Mouse (Mus musculus): ENCODE measurements around the gene Cldn10. TPM values are rescaled to one million over a fixed set of nuclear protein-coding genes. Genes with fewer than 3 reads are reported as not detected.
A peak's percentile ranks its signal among the peaks of the same experiment; 100 is the strongest.

The Cldn10 gene
- polyA plus RNA-seq, 1 experiment from 2014 or later, result 2.6 TPM

- Histone ChIP-seq H3K4me2 (no peak overlapping the region), H3K27me3 (no peaks in the 10 kb centered on the region)
- 73% methylated on average over 6 of the region's 6 CpGs for WGBS
Observed at GRCm38 (mm10) chr14:118867366-118867765, 79.7 kb downstream of the Cldn10 start.

GRCm38 (mm10) chr14:118868102-118868724 is 80.5 kb downstream of the Cldn10 start:
- 83% methylated on average over 13 of the region's 13 CpGs for WGBS
- Histone ChIP-seq H3K9me3 (replicated peaks) (no peaks in the 10 kb centered on the region), H3K4me3 (no peak overlapping the region), H3K4me2 (no peak overlapping the region), H3K4me1 (replicated peaks) (no peaks in the 10 kb centered on the region), H3K36me3 (no peaks in the 10 kb centered on the region), H3K27me3 (no peaks in the 10 kb centered on the region), H3K9ac (no peak overlapping the region), H3K27ac (no peak overlapping the region)
- no peak for ATAC-seq (replicated peaks; ENCODE audit: insufficient number of reproducible peaks, insufficient read depth, low FRiP score, low read depth)

More at GRCm38 (mm10) chr14:118867366-118867765, 79.7 kb downstream of the Cldn10 start:
- H3K36me3 ChIP-seq, result no peaks in the 10 kb centered on the region
- no peak overlapping the region for H3K4me3 ChIP-seq
- no peaks in the 10 kb centered on the region for H3K9me3 ChIP-seq (replicated peaks)
- no peak overlapping the region for H3K27ac ChIP-seq
- no peaks in the 10 kb centered on the region for H3K4me1 ChIP-seq (replicated peaks)
- H3K9ac ChIP-seq, result no peak overlapping the region
- ATAC-seq (replicated peaks; ENCODE audit: insufficient number of reproducible peaks, insufficient read depth, low FRiP score, low read depth), result no peak

- H3K4me3 ChIP-seq, result no peak overlapping the region
- no peaks in the 10 kb centered on the region for H3K27me3 ChIP-seq
- H3K27ac ChIP-seq, result no peak overlapping the region
- H3K4me2 ChIP-seq, result no peak overlapping the region
- ATAC-seq (replicated peaks; ENCODE audit: insufficient number of reproducible peaks, insufficient read depth, low FRiP score, low read depth), result peak; percentile 58; the same call in 1 of the 2 replicates
- no peaks in the 10 kb centered on the region for H3K36me3 ChIP-seq
- H3K9me3 ChIP-seq (replicated peaks), result no peaks in the 10 kb centered on the region
- no peaks in the 10 kb centered on the region for H3K4me1 ChIP-seq (replicated peaks)
- H3K9ac ChIP-seq, result no peak overlapping the region
- WGBS, result 56% methylated on average over 6 of the region's 6 CpGs
Observed at GRCm38 (mm10) chr14:118869712-118870111, 82.0 kb downstream of the Cldn10 start.

- Histone ChIP-seq H3K36me3 (peaks cover 4% of the 10 kb centered on the region; the same call in 1 of the 2 replicates), H3K27ac (no peak overlapping the region), H3K9ac (no peak overlapping the region), H3K4me2 (no peak overlapping the region), H3K4me3 (no peak overlapping the region), H3K9me3 (replicated peaks) (no peaks in the 10 kb centered on the region), H3K4me1 (replicated peaks) (no peaks in the 10 kb centered on the region), H3K27me3 (no peaks in the 10 kb centered on the region)
- ATAC-seq (replicated peaks; ENCODE audit: insufficient number of reproducible peaks, insufficient read depth, low FRiP score, low read depth), result no peak
- 90% methylated on average over 4 of the region's 4 CpGs for WGBS
Observed at GRCm38 (mm10) chr14:118874126-118874525, 86.4 kb downstream of the Cldn10 start.

GRCm38 (mm10) chr14:118874786-118875415 is 87.2 kb downstream of the Cldn10 start:
- 79% methylated on average over 10 of the region's 10 CpGs for WGBS
- no peak for ATAC-seq (replicated peaks; ENCODE audit: insufficient number of reproducible peaks, insufficient read depth, low FRiP score, low read depth)

GRCm38 (mm10) chr14:118878346-118878910 is 90.7 kb downstream of the Cldn10 start:
- no peak for ATAC-seq (replicated peaks; ENCODE audit: insufficient number of reproducible peaks, insufficient read depth, low FRiP score, low read depth)
- Histone ChIP-seq H3K27me3 (no peaks in the 10 kb centered on the region), H3K4me3 (no peak overlapping the region), H3K27ac (no peak overlapping the region), H3K9ac (no peak overlapping the region), H3K9me3 (replicated peaks) (no peaks in the 10 kb centered on the region), H3K4me2 (no peak overlapping the region), H3K36me3 (peaks cover 15% of the 10 kb centered on the region), H3K4me1 (replicated peaks) (peaks cover 3% of the 10 kb centered on the region)
- 82% methylated on average over 11 of the region's 11 CpGs for WGBS

More at GRCm38 (mm10) chr14:118874786-118875415, 87.2 kb downstream of the Cldn10 start:
- Histone ChIP-seq H3K9me3 (replicated peaks) (no peaks in the 10 kb centered on the region), H3K4me1 (replicated peaks) (no peaks in the 10 kb centered on the region), H3K27me3 (no peaks in the 10 kb centered on the region), H3K4me3 (no peak overlapping the region), H3K27ac (no peak overlapping the region), H3K4me2 (no peak overlapping the region), H3K9ac (no peak overlapping the region), H3K36me3 (peaks cover 6% of the 10 kb centered on the region; the same call in 1 of the 2 replicates)

GRCm38 (mm10) chr14:118880696-118881095 is 93.0 kb downstream of the Cldn10 start:
- H3K27me3 ChIP-seq, result no peaks in the 10 kb centered on the region
- peaks cover 19% of the 10 kb centered on the region for H3K36me3 ChIP-seq
- no peaks in the 10 kb centered on the region for H3K9me3 ChIP-seq (replicated peaks)
- no peak overlapping the region for H3K4me2 ChIP-seq
- no peak overlapping the region for H3K9ac ChIP-seq
- H3K4me3 ChIP-seq, result no peak overlapping the region
- H3K27ac ChIP-seq, result no peak overlapping the region
- no peak for ATAC-seq (replicated peaks; ENCODE audit: insufficient number of reproducible peaks, insufficient read depth, low FRiP score, low read depth)
- 82% methylated on average over 10 of the region's 10 CpGs for WGBS
- peaks cover 12% of the 10 kb centered on the region for H3K4me1 ChIP-seq (replicated peaks)

GRCm38 (mm10) chr14:118883344-118884249 is 95.9 kb downstream of the Cldn10 start:
- 59% methylated on average over 18 of the region's 18 CpGs for WGBS
- Histone ChIP-seq H3K4me3 (no peak overlapping the region), H3K4me1 (replicated peaks) (peaks cover 12% of the 10 kb centered on the region), H3K27me3 (no peaks in the 10 kb centered on the region), H3K36me3 (peaks cover 22% of the 10 kb centered on the region), H3K9ac (no peak overlapping the region), H3K4me2 (peak overlapping the region; percentile 26), H3K27ac (0 out of 2 replicates have a peak overlapping the region, but pooled peaks have one; percentile 17), H3K9me3 (replicated peaks) (no peaks in the 10 kb centered on the region)
- ATAC-seq (replicated peaks; ENCODE audit: insufficient number of reproducible peaks, insufficient read depth, low FRiP score, low read depth), result no peak

- H3K36me3 ChIP-seq, result peaks cover 19% of the 10 kb centered on the region
- ATAC-seq (replicated peaks; ENCODE audit: insufficient number of reproducible peaks, insufficient read depth, low FRiP score, low read depth), result no peak
- no peak overlapping the region for H3K9ac ChIP-seq
- no peaks in the 10 kb centered on the region for H3K9me3 ChIP-seq (replicated peaks)
- H3K4me1 ChIP-seq (replicated peaks), result peaks cover 12% of the 10 kb centered on the region
- no peaks in the 10 kb centered on the region for H3K27me3 ChIP-seq
- H3K27ac ChIP-seq, result no peak overlapping the region
- WGBS, result 65% methylated on average over 7 of the region's 7 CpGs
- no peak overlapping the region for H3K4me3 ChIP-seq
- H3K4me2 ChIP-seq, result no peak overlapping the region
Observed at GRCm38 (mm10) chr14:118884250-118884556, 96.5 kb downstream of the Cldn10 start.

GRCm38 (mm10) chr14:118890101-118890500 is 102.4 kb downstream of the Cldn10 start:
- no peak overlapping the region for H3K9ac ChIP-seq
- H3K4me3 ChIP-seq, result no peak overlapping the region
- H3K27ac ChIP-seq, result no peak overlapping the region
- no peak overlapping the region for H3K4me2 ChIP-seq
- no peak for ATAC-seq (replicated peaks; ENCODE audit: insufficient number of reproducible peaks, insufficient read depth, low FRiP score, low read depth)
- H3K36me3 ChIP-seq, result peaks cover 11% of the 10 kb centered on the region; the same call in 1 of the 2 replicates
- H3K27me3 ChIP-seq, result no peaks in the 10 kb centered on the region
- H3K4me1 ChIP-seq (replicated peaks), result no peaks in the 10 kb centered on the region
- 81% methylated on average over 4 of the region's 4 CpGs for WGBS
- H3K9me3 ChIP-seq (replicated peaks), result no peaks in the 10 kb centered on the region

- Histone ChIP-seq H3K4me1 (replicated peaks) (no peaks in the 10 kb centered on the region), H3K9ac (no peak overlapping the region), H3K9me3 (replicated peaks) (no peaks in the 10 kb centered on the region), H3K27ac (no peak overlapping the region), H3K4me3 (no peak overlapping the region), H3K36me3 (peaks cover 5% of the 10 kb centered on the region; the same call in 1 of the 2 replicates), H3K4me2 (no peak overlapping the region), H3K27me3 (no peaks in the 10 kb centered on the region)
- 81% methylated on average over 7 of the region's 7 CpGs for WGBS
- no peak for ATAC-seq (replicated peaks; ENCODE audit: insufficient number of reproducible peaks, insufficient read depth, low FRiP score, low read depth)
Observed at GRCm38 (mm10) chr14:118895228-118895627, 107.5 kb downstream of the Cldn10 start.
